Mouse (Mus musculus) large intestine, adult 2 months (tissue): ENCODE data around the gene Slc25a33. TPM values are rescaled to one million over a fixed set of nuclear protein-coding genes. Genes with fewer than 3 reads are reported as not detected.

ENCODE experiments used
- DNase-seq: peaks from one replicate; pipeline ENCODE4 v3.0.0-alpha.2; 2012; ENCODE audit warnings: low read depth, low spot score
- WGBS: fragments of 180-500 bp; shearing (Covaris S2); methylation state at CpG from one replicate; pipeline ENCODE4 v1.1.7; 2018; 5-methylcytosine and 5-hydroxymethylcytosine counted together
- polyA plus RNA-seq: library from polyadenylated mRNA; depleted of rRNA; stranded (reverse); fragments of >200 nt; gene quantifications from 2 replicates; pipeline ENCODE4 v1.2.3, GENCODE M21; 2012; rRNA removed

Slc25a33 gene
- polyA plus RNA-seq, 1 experiment, result 5.2 TPM

- WGBS, result 64% methylated on average over 19 of the region's 19 CpGs
- no peak for DNase-seq
These were observed 71.7 kb downstream of the Slc25a33 start, which contains the start of gene Pik3cd for GRCm38 (mm10) chr4:149702210-149702979. Gene Pik3cd (minus strand): TSS chr4:149702571.

GRCm38 (mm10) chr4:149701426-149702209 lies 72.5 kb downstream of the Slc25a33 start:
- no peak for DNase-seq

GRCm38 (mm10) chr4:149699953-149700352 lies 74.1 kb downstream of the Slc25a33 start:
- 79% methylated on average over 4 of the region's 4 CpGs for WGBS

More at GRCm38 (mm10) chr4:149701426-149702209, 72.5 kb downstream of the Slc25a33 start:
- 61% methylated on average over 18 of the region's 18 CpGs for WGBS

DNA sequence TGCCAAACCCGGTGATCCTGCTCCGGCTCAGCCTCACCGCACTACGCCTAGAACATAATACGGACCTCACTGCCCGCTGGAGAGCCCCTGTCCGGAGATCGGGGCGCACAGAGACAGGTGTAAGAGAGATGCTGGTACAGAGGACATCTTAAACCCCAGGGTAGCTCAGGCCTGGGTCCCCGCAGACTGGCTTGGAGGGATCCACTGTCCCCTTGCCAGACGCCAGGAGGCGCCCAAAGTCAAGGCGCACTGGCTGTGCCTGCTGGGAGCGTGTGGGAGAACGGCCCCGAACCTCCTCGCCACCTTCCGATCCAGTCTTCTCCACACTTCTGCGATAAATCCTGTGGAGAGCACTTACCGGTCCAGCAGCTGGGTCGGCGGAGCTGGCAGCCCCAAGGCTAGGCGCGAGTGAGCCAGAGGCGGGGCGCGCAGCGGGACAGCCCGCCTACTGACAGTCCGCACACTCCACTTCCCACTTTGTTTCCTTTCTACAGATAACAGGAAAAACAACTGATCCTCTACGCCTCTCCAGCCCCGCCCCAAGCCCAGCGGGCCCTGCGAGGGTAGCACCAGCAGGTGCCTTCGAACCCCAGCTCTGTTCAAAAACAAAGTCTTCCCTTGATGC lies 75.8 kb downstream of the Slc25a33 start:
- no peak for DNase-seq
- 3% methylated on average over 35 of the region's 35 CpGs for WGBS

More at GRCm38 (mm10) chr4:149699953-149700352, 74.1 kb downstream of the Slc25a33 start:
- DNase-seq, result no peak

- no peak for DNase-seq
- 33% methylated on average over 15 of the region's 15 CpGs for WGBS
These were observed 76.4 kb downstream of the Slc25a33 start for GRCm38 (mm10) chr4:149697506-149698196.

- no peak for DNase-seq
These were observed 77.7 kb downstream of the Slc25a33 start for GRCm38 (mm10) chr4:149696189-149696971.

More at GRCm38 (mm10) chr4:149696189-149696971, 77.7 kb downstream of the Slc25a33 start:
- 57% methylated on average over 16 of the region's 16 CpGs for WGBS

Other genes with a start within 250 kb of the Slc25a33 start
- gene Clstn1, start 187.8 kb downstream of the Slc25a33 start, polyA plus RNA-seq, result 51.5 and 58.3 TPM in 2 replicates
- 11.4 and 15.1 TPM in 2 replicates for gene Pik3cd, start 71.7 kb downstream of the Slc25a33 start, polyA plus RNA-seq
- 15.3 and 19.3 TPM in 2 replicates for gene Tmem201, start 36.2 kb downstream of the Slc25a33 start, polyA plus RNA-seq
- 21.5 and 26.4 TPM in 2 replicates for gene Spsb1, start 180.8 kb upstream of the Slc25a33 start, polyA plus RNA-seq
- 13.3 and 22.7 TPM in 2 replicates for gene H6pd, start 234.7 kb upstream of the Slc25a33 start, polyA plus RNA-seq